In the genomic region with DNA sequence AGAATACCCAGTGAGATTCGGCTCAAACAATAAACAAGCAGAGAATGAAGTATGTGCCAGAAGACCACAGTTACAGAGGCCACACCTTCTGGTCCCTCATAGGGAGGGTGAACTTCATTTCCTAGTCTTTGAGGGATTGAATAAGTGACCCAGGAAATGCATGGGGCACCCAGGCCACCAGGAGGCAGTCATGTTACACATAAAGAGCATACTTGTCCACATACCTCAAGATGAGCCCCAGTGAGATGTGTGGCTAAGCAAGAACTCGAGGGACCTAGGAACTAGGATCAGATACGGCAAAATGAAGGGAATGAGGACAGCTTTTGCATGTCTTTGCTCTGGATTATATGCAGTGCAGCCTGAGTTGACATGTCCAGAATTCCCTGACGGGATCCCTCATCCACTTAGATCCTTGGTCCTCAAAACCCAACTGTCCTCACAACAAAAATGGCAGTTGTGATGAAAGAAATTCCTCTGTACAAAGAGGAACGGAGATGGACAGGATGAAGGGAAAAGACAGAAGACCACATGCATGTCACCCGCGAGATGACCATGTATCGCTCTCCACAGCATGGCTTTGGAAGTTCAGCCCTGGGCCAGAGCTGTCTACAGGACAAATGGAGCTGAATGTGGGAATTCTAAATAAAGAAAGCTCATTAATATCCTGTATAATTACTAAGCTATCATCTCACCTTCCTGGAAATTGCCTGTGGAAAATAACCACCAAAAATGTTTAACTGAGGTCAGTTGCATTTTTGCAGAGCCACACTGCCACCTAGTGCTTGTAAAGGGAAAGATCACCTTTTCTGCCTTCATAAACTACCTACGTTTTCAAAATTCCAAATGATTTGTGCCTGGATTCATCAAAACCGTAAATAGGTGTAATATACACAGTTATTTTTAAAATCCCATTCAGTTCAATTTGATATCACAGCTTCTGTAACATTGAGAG, we compare ENCODE assay signal across 8 mouse cellular contexts. TPM values are rescaled to one million over a fixed set of nuclear protein-coding genes. Genes with fewer than 3 reads are reported as not detected.
DNase-seq lines count a peak whose midpoint lies in the region; ATAC-seq and TF ChIP-seq lines count a peak whose summit lies in the region.

No protein-coding gene starts in this region.

- peaks cover 4% of the 10 kb centered on the region; the same call in 1 of the 2 replicates for H3K4me1 ChIP-seq in forebrain, embryonic 16.5 days (replicated peaks; ENCODE audit: control insufficient read depth, insufficient read depth, low read length)
- H3K4me1 ChIP-seq in kidney, adult 2 months (ENCODE audit: control insufficient read depth, insufficient read depth, low read length), result peaks cover 42% of the 10 kb centered on the region
- H3K4me1 ChIP-seq in midbrain, postnatal 0 days (ENCODE audit: insufficient read depth, low read length), result peaks cover under 1% of the 10 kb centered on the region

- no peaks in the 10 kb centered on the region for H3K27me3 ChIP-seq in forebrain, embryonic 16.5 days (replicated peaks; ENCODE audit: control insufficient read depth, insufficient read depth, low read length)
- H3K27me3 ChIP-seq in kidney, adult 2 months (replicated peaks; ENCODE audit: control insufficient read depth, insufficient read depth, low read length), result no peaks in the 10 kb centered on the region
- no peaks in the 10 kb centered on the region for H3K27me3 ChIP-seq in midbrain, postnatal 0 days (ENCODE audit: insufficient read depth, low read length)

- peak; percentile 79 for TF ChIP-seq CTCF in kidney, adult 2 months (conservative IDR thresholded peaks at IDR 0.05; ENCODE audit: insufficient read depth, insufficient read length, low read depth, low read length)
- peak; percentile 91 for TF ChIP-seq CTCF in midbrain, postnatal 0 days (IDR thresholded peaks at IDR 0.05)

- H3K4me3 ChIP-seq in forebrain, embryonic 16.5 days (replicated peaks; ENCODE audit: low read length), result no peak overlapping the region
- H3K4me3 ChIP-seq in kidney, adult 2 months (ENCODE audit: insufficient read depth, low read depth, low read length), result no peak overlapping the region
- H3K4me3 ChIP-seq in midbrain, postnatal 0 days (ENCODE audit: low read depth, low read length), result no peak overlapping the region

- 70% methylated on average over 10 of the region's 10 CpGs for WGBS in forebrain, embryonic 16.5 days
- 39% methylated on average over 10 of the region's 10 CpGs for WGBS in kidney, adult 2 months
- 64% methylated on average over 10 of the region's 10 CpGs for WGBS in midbrain, postnatal 0 days

- no peak overlapping the region for H3K4me2 ChIP-seq in forebrain, embryonic 16.5 days (ENCODE audit: low read length)
- H3K4me2 ChIP-seq in midbrain, postnatal 0 days (ENCODE audit: low read depth, low read length, poor library complexity, severe bottlenecking), result no peak overlapping the region

- H3K9me3 ChIP-seq in forebrain, embryonic 16.5 days (ENCODE audit: control insufficient read depth, low read length), result no peaks in the 10 kb centered on the region
- H3K9me3 ChIP-seq in midbrain, postnatal 0 days (ENCODE audit: low read length), result no peaks in the 10 kb centered on the region

- TF ChIP-seq POLR2A in kidney, adult 2 months (IDR thresholded peaks at IDR 0.05; ENCODE audit: low read depth, low read length), result no peak

- H3K36me3 ChIP-seq in forebrain, embryonic 16.5 days (ENCODE audit: control insufficient read depth, insufficient read depth), result no peaks in the 10 kb centered on the region
- H3K36me3 ChIP-seq in kidney, adult 2 months (ENCODE audit: control insufficient read depth, insufficient read depth, low read length), result no peaks in the 10 kb centered on the region
- H3K36me3 ChIP-seq in midbrain, postnatal 0 days (ENCODE audit: insufficient read depth, low read length), result peaks cover 18% of the 10 kb centered on the region

- intact Hi-C loops in left cerebral cortex, postnatal 4 days (cut with DNase I), result loop anchor here (5.0 to 10.0 kb wide), 2 partner anchors 269 to 441 kb away; a partner anchor contains a TSS

- 0 out of 2 replicates have a peak, but pooled peaks have one; percentile 38 for ATAC-seq in cerebellum, adult (ENCODE audit: insufficient number of reproducible peaks, low FRiP score, low TSS enrichment)
- ATAC-seq in forebrain, embryonic 16.5 days, result peak; percentile 43
- ATAC-seq in midbrain, postnatal 0 days (ENCODE audit: low FRiP score), result peak; percentile 55; the same call in 1 of the 2 replicates

- DNase-seq in urinary bladder, postnatal 25 days (ENCODE audit: low spot score), result peak; percentile 35
- DNase-seq in urinary bladder, adult 2 months (ENCODE audit: low spot score), result no peak
- DNase-seq in kidney, adult 2 months, result peak; percentile 83
- peak; percentile 68 for DNase-seq in left cerebral cortex, postnatal 4 days
- peak; percentile 73 for DNase-seq in midbrain, postnatal 0 days (ENCODE audit: low spot score)
- DNase-seq in thymus, postnatal 14 days, result peak; percentile 54

- H3K9ac ChIP-seq in forebrain, embryonic 16.5 days (replicated peaks; ENCODE audit: low read depth, low read length), result no peak overlapping the region
- H3K9ac ChIP-seq in midbrain, postnatal 0 days (replicated peaks; ENCODE audit: low read length, poor library complexity, severe bottlenecking), result peak overlapping the region; percentile 24; the same call in 1 of the 2 replicates

- no peak overlapping the region for H3K27ac ChIP-seq in forebrain, embryonic 16.5 days (ENCODE audit: low read length)
- H3K27ac ChIP-seq in kidney, adult 2 months (ENCODE audit: insufficient read depth, low read depth, low read length), result peak overlapping the region; percentile 68
- no peak overlapping the region; the same call in 1 of the 2 replicates for H3K27ac ChIP-seq in midbrain, postnatal 0 days (ENCODE audit: low read depth, low read length)

RNA-seq across cellular contexts. Expression of a gene that starts 54.1 kb away (rescaled TPM):
- 0.60 and 0.63 TPM in 2 replicates for polyA plus RNA-seq in urinary bladder, adult 2 months (2012; rRNA removed)
- 68.6 and 70.0 TPM in 2 replicates for polyA plus RNA-seq in forebrain, embryonic 16.5 days (2015; fragmentation: Nextera tagmentation; extraction: Ambion mirVana)
- 15.3 and 16.4 TPM in 2 replicates for polyA plus RNA-seq in kidney, adult 2 months (2012; rRNA removed)
- 100 to 1,000 TPM; 209 to 210 TPM for total RNA-seq in left cerebral cortex, postnatal 4 days (2021)
- 165 and 166 TPM in 2 replicates for total RNA-seq in midbrain, postnatal 0 days (2014; rRNA removed)
- 62.9 and 63.1 TPM in 2 replicates for polyA plus RNA-seq in midbrain, postnatal 0 days (2015; fragmentation: Nextera tagmentation; extraction: Ambion mirVana)

Comparison
In these comparisons a context has a peak if more than half of its experiments do, and no peak if none do; other contexts are left out.
1. RNA of a gene that starts 54.1 kb away (polyA plus RNA-seq): 68.6 to 70.0 TPM in forebrain, embryonic 16.5 days, 62.9 to 63.1 TPM in midbrain, postnatal 0 days and 15.3 to 16.4 TPM in kidney, adult 2 months; 0.60 to 0.63 TPM in urinary bladder, adult 2 months; every median in the first group is over 10 times any median in the second.
2. Peak in every context shown above with its lines, with median percentiles within 50 percentile points of each other: ATAC-seq.